Mouse (Mus musculus): ENCODE measurements around the gene Gtf2a1. TPM values are rescaled to one million over a fixed set of nuclear protein-coding genes. Genes with fewer than 3 reads are reported as not detected.
A peak's percentile ranks its signal among the peaks of the same experiment; 100 is the strongest.

Gtf2a1 gene
- 44.5 and 45.5 TPM in 2 replicates for polyA plus RNA-seq (2016; fragmentation: Nextera tagmentation; extraction: Ambion mirVana)

GRCm38 (mm10) chr12:91589847-91590690, at the start of gene Gtf2a1:
Gene Gtf2a1 (minus strand): TSS chr12:91590487.
- peaks cover 10% of the 10 kb centered on the region for H3K36me3 ChIP-seq

GRCm38 (mm10) chr12:91638351-91638750, 48.1 kb upstream of the Gtf2a1 start:
- no peaks in the 10 kb centered on the region for H3K9me3 ChIP-seq (replicated peaks)
- no peak overlapping the region for H3K4me3 ChIP-seq
- H3K4me2 ChIP-seq: no peak overlapping the region
- H3K27ac ChIP-seq (ENCODE audit: poor library complexity, severe bottlenecking): no peak overlapping the region
- no peak for ATAC-seq (ENCODE audit: insufficient number of reproducible peaks, low FRiP score)
- 0 out of 2 replicates have a peak, but pooled peaks cover 4% of the 10 kb centered on the region for H3K27me3 ChIP-seq (replicated peaks)
- 73% methylated on average over 3 of the region's 3 CpGs for WGBS
- H3K36me3 ChIP-seq: no peaks in the 10 kb centered on the region
- H3K4me1 ChIP-seq (replicated peaks): peaks cover 12% of the 10 kb centered on the region
- no peak overlapping the region for H3K9ac ChIP-seq

More at GRCm38 (mm10) chr12:91589847-91590690, at the start of gene Gtf2a1:
- Histone ChIP-seq H3K4me2 (peak within 1 kb of the TSS; percentile 61), H3K27me3 (replicated peaks) (no peaks in the 10 kb centered on the region), H3K9ac (peak within 1 kb of the TSS; percentile 96), H3K9me3 (replicated peaks) (0 out of 2 replicates have a peak, but pooled peaks cover 2% of the 10 kb centered on the region), H3K4me3 (peak within 1 kb of the TSS; percentile 99), H3K4me1 (replicated peaks) (peaks cover 11% of the 10 kb centered on the region), H3K27ac (ENCODE audit: poor library complexity, severe bottlenecking) (peak within 1 kb of the TSS; percentile 100)
- peak; percentile 92 for ATAC-seq (ENCODE audit: insufficient number of reproducible peaks, low FRiP score)
- under 1% methylated on average over 64 of the region's 99 CpGs for WGBS

- no peak for ATAC-seq (ENCODE audit: insufficient number of reproducible peaks, low FRiP score)
- no peak overlapping the region for H3K9ac ChIP-seq
- H3K36me3 ChIP-seq: no peaks in the 10 kb centered on the region
- 0 out of 2 replicates have a peak, but pooled peaks cover 4% of the 10 kb centered on the region for H3K27me3 ChIP-seq (replicated peaks)
- no peak overlapping the region for H3K4me3 ChIP-seq
- H3K9me3 ChIP-seq (replicated peaks): no peaks in the 10 kb centered on the region
- H3K4me1 ChIP-seq (replicated peaks): peaks cover 12% of the 10 kb centered on the region
- 84% methylated on average over 12 of the region's 12 CpGs for WGBS
- H3K4me2 ChIP-seq: no peak overlapping the region
- no peak overlapping the region for H3K27ac ChIP-seq (ENCODE audit: poor library complexity, severe bottlenecking)
Measured at GRCm38 (mm10) chr12:91637136-91637909, 47.0 kb upstream of the Gtf2a1 start.

- H3K4me2 ChIP-seq: no peak overlapping the region
- ATAC-seq (ENCODE audit: insufficient number of reproducible peaks, low FRiP score): no peak
- H3K9ac ChIP-seq: no peak overlapping the region
- no peaks in the 10 kb centered on the region for H3K9me3 ChIP-seq (replicated peaks)
- no peak overlapping the region for H3K4me3 ChIP-seq
- no peak overlapping the region for H3K27ac ChIP-seq (ENCODE audit: poor library complexity, severe bottlenecking)
- H3K4me1 ChIP-seq (replicated peaks): no peaks in the 10 kb centered on the region
- H3K36me3 ChIP-seq: no peaks in the 10 kb centered on the region
- H3K27me3 ChIP-seq (replicated peaks): no peaks in the 10 kb centered on the region
- 69% methylated on average over 5 of the region's 5 CpGs for WGBS
Measured at GRCm38 (mm10) chr12:91626482-91626881, 36.2 kb upstream of the Gtf2a1 start.

- no peak for ATAC-seq (ENCODE audit: insufficient number of reproducible peaks, low FRiP score)
- Histone ChIP-seq H3K4me2 (no peak overlapping the region), H3K27me3 (replicated peaks) (no peaks in the 10 kb centered on the region), H3K4me1 (replicated peaks) (no peaks in the 10 kb centered on the region), H3K4me3 (no peak overlapping the region), H3K9ac (no peak overlapping the region), H3K9me3 (replicated peaks) (no peaks in the 10 kb centered on the region), H3K27ac (ENCODE audit: poor library complexity, severe bottlenecking) (no peak overlapping the region), H3K36me3 (no peaks in the 10 kb centered on the region)
- WGBS: 62% methylated on average over 1 of the region's 1 CpGs
Measured at GRCm38 (mm10) chr12:91625013-91625412, 34.7 kb upstream of the Gtf2a1 start.

GRCm38 (mm10) chr12:91609425-91609824, 19.1 kb upstream of the Gtf2a1 start:
- Histone ChIP-seq H3K4me3 (no peak overlapping the region), H3K9ac (no peak overlapping the region), H3K27me3 (replicated peaks) (no peaks in the 10 kb centered on the region), H3K4me2 (no peak overlapping the region), H3K9me3 (replicated peaks) (peaks cover 7% of the 10 kb centered on the region; the same call in 1 of the 2 replicates), H3K36me3 (no peaks in the 10 kb centered on the region), H3K4me1 (replicated peaks) (no peaks in the 10 kb centered on the region), H3K27ac (ENCODE audit: poor library complexity, severe bottlenecking) (no peak overlapping the region)
- 76% methylated on average over 5 of the region's 5 CpGs for WGBS
- ATAC-seq (ENCODE audit: insufficient number of reproducible peaks, low FRiP score): no peak

GRCm38 (mm10) chr12:91607678-91608077, 17.4 kb upstream of the Gtf2a1 start:
- ATAC-seq (ENCODE audit: insufficient number of reproducible peaks, low FRiP score): no peak
- no peak overlapping the region for H3K4me3 ChIP-seq
- 76% methylated on average over 7 of the region's 7 CpGs for WGBS

GRCm38 (mm10) chr12:91606651-91607050, 16.4 kb upstream of the Gtf2a1 start:
- Histone ChIP-seq H3K9me3 (replicated peaks) (peaks cover 7% of the 10 kb centered on the region; the same call in 1 of the 2 replicates), H3K27ac (ENCODE audit: poor library complexity, severe bottlenecking) (no peak overlapping the region), H3K4me2 (no peak overlapping the region), H3K27me3 (replicated peaks) (no peaks in the 10 kb centered on the region), H3K4me1 (replicated peaks) (no peaks in the 10 kb centered on the region), H3K9ac (no peak overlapping the region), H3K4me3 (no peak overlapping the region), H3K36me3 (no peaks in the 10 kb centered on the region)
- 78% methylated on average over 13 of the region's 13 CpGs for whole genome bisulfite sequencing
- no peak for ATAC-seq (ENCODE audit: insufficient number of reproducible peaks, low FRiP score)

More at GRCm38 (mm10) chr12:91607678-91608077, 17.4 kb upstream of the Gtf2a1 start:
- Histone ChIP-seq H3K27ac (ENCODE audit: poor library complexity, severe bottlenecking) (no peak overlapping the region), H3K9ac (no peak overlapping the region), H3K36me3 (no peaks in the 10 kb centered on the region), H3K9me3 (replicated peaks) (peaks cover 7% of the 10 kb centered on the region; the same call in 1 of the 2 replicates), H3K4me2 (no peak overlapping the region), H3K27me3 (replicated peaks) (no peaks in the 10 kb centered on the region), H3K4me1 (replicated peaks) (no peaks in the 10 kb centered on the region)

GRCm38 (mm10) chr12:91604600-91604999, 14.3 kb upstream of the Gtf2a1 start:
- Histone ChIP-seq H3K27ac (ENCODE audit: poor library complexity, severe bottlenecking) (no peak overlapping the region), H3K4me1 (replicated peaks) (no peaks in the 10 kb centered on the region), H3K4me2 (peak overlapping the region; percentile 24; the same call in 1 of the 2 replicates), H3K27me3 (replicated peaks) (no peaks in the 10 kb centered on the region), H3K9ac (no peak overlapping the region), H3K9me3 (replicated peaks) (peaks cover 7% of the 10 kb centered on the region; the same call in 1 of the 2 replicates), H3K36me3 (no peaks in the 10 kb centered on the region), H3K4me3 (no peak overlapping the region)
- 38% methylated on average over 6 of the region's 6 CpGs for WGBS
- ATAC-seq (ENCODE audit: insufficient number of reproducible peaks, low FRiP score): peak; percentile 39; the same call in 1 of the 2 replicates

GRCm38 (mm10) chr12:91592128-91592527, 1.8 kb upstream of the Gtf2a1 start:
- no peak for ATAC-seq (ENCODE audit: insufficient number of reproducible peaks, low FRiP score)
- Histone ChIP-seq H3K4me1 (replicated peaks) (peaks cover 7% of the 10 kb centered on the region), H3K9ac (no peak overlapping the region), H3K27me3 (replicated peaks) (no peaks in the 10 kb centered on the region), H3K4me3 (no peak overlapping the region), H3K36me3 (no peaks in the 10 kb centered on the region), H3K27ac (ENCODE audit: poor library complexity, severe bottlenecking) (no peak overlapping the region), H3K9me3 (replicated peaks) (no peaks in the 10 kb centered on the region), H3K4me2 (no peak overlapping the region)
- 93% methylated on average over 3 of the region's 3 CpGs for WGBS

GRCm38 (mm10) chr12:91591191-91591590, 904 bp upstream of the Gtf2a1 start:
- Histone ChIP-seq H3K27me3 (replicated peaks) (no peaks in the 10 kb centered on the region), H3K9ac (no peak overlapping the region; the same call in 1 of the 2 replicates), H3K4me2 (peak overlapping the region; percentile 61), H3K4me3 (0 out of 2 replicates have a peak overlapping the region, but pooled peaks have one; percentile 99), H3K9me3 (replicated peaks) (no peaks in the 10 kb centered on the region), H3K4me1 (replicated peaks) (peaks cover 11% of the 10 kb centered on the region), H3K27ac (ENCODE audit: poor library complexity, severe bottlenecking) (peak overlapping the region; percentile 100), H3K36me3 (no peaks in the 10 kb centered on the region)
- ATAC-seq (ENCODE audit: insufficient number of reproducible peaks, low FRiP score): no peak
- WGBS: 84% methylated on average over 1 of the region's 1 CpGs

Measured in heart, embryonic 12.5 days (tissue).